Mouse (Mus musculus) heart, adult 2 months (tissue): ENCODE data around the gene Spef1. TPM values are rescaled to one million over a fixed set of nuclear protein-coding genes. Genes with fewer than 3 reads are reported as not detected.

ENCODE experiments used
- DNase-seq, 2 experiments: peaks; one replicate each; pipeline ENCODE4 v3.0.0; 2021
- H3K27ac ChIP-seq: fragments of 200-600 bp; 2 replicates; pipeline ENCODE4 v1.8.1; 2022
- H3K27me3 ChIP-seq: fragments of 200-500 bp; 2 replicates; pipeline ENCODE4 v1.6.1; 2012; ENCODE audit warnings: mild to moderate bottlenecking, low read length, inconsistent platforms, mixed read lengths; ENCODE audit not compliant: control insufficient read depth, insufficient read depth
- H3K36me3 ChIP-seq: fragments of 200-500 bp; 2 replicates; pipeline ENCODE4 v1.6.1; 2012; ENCODE audit warnings: low read length, inconsistent platforms; ENCODE audit not compliant: control insufficient read depth, insufficient read depth
- H3K4me1 ChIP-seq: fragments of 200-500 bp; 2 replicates; pipeline ENCODE4 v1.6.1; 2011; ENCODE audit warnings: low read length; ENCODE audit not compliant: control insufficient read depth, insufficient read depth
- H3K4me3 ChIP-seq: fragments of 200-600 bp; 2 replicates; pipeline ENCODE4 v1.8.1; 2022
- H3K79me2 ChIP-seq: fragments of 200-500 bp; replicated peaks from 2 replicates; pipeline ENCODE4 v1.6.1; 2012; ENCODE audit warnings: mild to moderate bottlenecking, inconsistent platforms, low read length, moderate library complexity, mixed read lengths; ENCODE audit not compliant: control insufficient read depth, insufficient read depth
- H3K9ac ChIP-seq: fragments of 200-500 bp; 2 replicates; pipeline ENCODE4 v1.6.1; 2012; ENCODE audit warnings: low read depth, mild to moderate bottlenecking, control low read depth, inconsistent platforms, low read length, mixed read lengths
- CTCF ChIP-seq: fragments of 200-600 bp; IDR thresholded peaks from 2 replicates; pipeline ENCODE4 v1.8.1; 2022; ENCODE audit warnings: antibody characterized with exemption, mild to moderate bottlenecking, moderate library complexity
- EP300 ChIP-seq: fragments of 200-500 bp; IDR thresholded peaks from 2 replicates; pipeline ENCODE4 v1.6.1; 2011; ENCODE audit warnings: low read depth, low read length, control low read depth; ENCODE audit not compliant: insufficient read depth
- POLR2A ChIP-seq: fragments of 200-500 bp; IDR thresholded peaks from 2 replicates; pipeline ENCODE4 v1.6.1; 2011; ENCODE audit warnings: mild to moderate bottlenecking, low read depth, low read length, control low read depth; ENCODE audit not compliant: insufficient read depth
- WGBS: fragments of 180-500 bp; shearing (Covaris S2); methylation state at CpG from one replicate; pipeline ENCODE4 v1.1.7; 2018; 5-methylcytosine and 5-hydroxymethylcytosine counted together
- intact Hi-C: fragments of 180-260 bp; cut with DNase I; formaldehyde crosslinking; loops from one replicate; pipeline ENCODE4 v1.15.1; 2025
- polyA plus RNA-seq: library from polyadenylated mRNA; depleted of rRNA; stranded (reverse); fragments of >200 nt; gene quantifications from 2 replicates; pipeline ENCODE4 v1.2.3, GENCODE M21; 2012
- total RNA-seq, 2 experiments: library from RNA; stranded (reverse); gene quantifications; 2 replicates each; pipeline ENCODE4 v1.2.3; 2021

Spef1 gene
- total and polyA plus RNA-seq, 3 experiments, result 3.3 to 5.2 (median 4.4) TPM

DNA sequence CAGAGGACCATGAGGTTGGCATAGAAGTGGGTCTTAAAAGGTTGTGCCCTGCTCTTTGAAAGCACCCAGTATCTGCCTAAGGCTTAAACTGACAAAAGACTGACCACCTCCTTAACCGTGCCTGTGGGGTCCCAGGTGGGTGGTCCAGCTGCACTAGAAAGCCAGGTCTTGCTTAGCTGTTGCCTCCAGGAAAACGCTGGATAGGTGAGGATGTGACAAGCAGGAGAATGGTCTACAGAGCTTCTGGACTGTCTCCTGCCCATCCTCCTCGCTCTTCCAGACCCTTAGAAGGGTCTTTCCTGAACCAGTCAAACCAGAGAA lies 480 bp upstream of the Spef1 start:
- peak overlapping the region; percentile 68 for H3K9ac ChIP-seq
- WGBS, result 53% methylated on average over 3 of the region's 3 CpGs
- H3K4me3 ChIP-seq, result peak overlapping the region; percentile 63; the same call in 1 of the 2 replicates
- DNase-seq, result no peak
- peak overlapping the region; percentile 70 for H3K27ac ChIP-seq
- no peaks in the 10 kb centered on the region for H3K27me3 ChIP-seq
- no peak for TF ChIP-seq CTCF
- no peak for TF ChIP-seq POLR2A
- TF ChIP-seq EP300, result no peak
- no peaks in the 10 kb centered on the region for H3K36me3 ChIP-seq
- intact Hi-C loops, result loop anchor here (10.0 kb wide), 1 partner anchor 167 kb away; the partner anchor contains the start of gene Rnf24
- no peaks in the 10 kb centered on the region for H3K79me2 ChIP-seq
- peaks cover 5% of the 10 kb centered on the region for H3K4me1 ChIP-seq

DNA sequence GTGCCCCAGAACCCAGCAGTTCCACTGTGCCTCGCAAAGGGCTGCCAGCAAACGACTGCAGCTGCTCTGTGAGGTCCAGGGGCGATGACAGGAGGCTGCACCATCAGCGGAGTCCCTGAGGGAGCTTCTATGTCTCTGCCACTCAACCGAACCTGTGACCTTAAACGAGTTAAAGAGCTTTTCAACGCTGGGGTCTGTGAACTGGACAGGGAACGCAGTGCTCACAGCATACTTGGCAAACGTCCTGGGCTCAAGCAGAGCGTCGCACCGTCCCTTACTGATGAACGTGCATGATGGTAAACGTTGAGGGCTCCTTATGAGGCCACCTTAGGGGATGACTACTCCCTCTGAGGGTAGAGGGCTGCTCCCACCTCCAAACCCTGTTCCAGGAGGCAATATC lies 739 bp downstream of the Spef1 start:
- Histone ChIP-seq H3K27ac (peak overlapping the region; percentile 70), H3K9ac (peak overlapping the region; percentile 70), H3K27me3 (no peaks in the 10 kb centered on the region), H3K4me3 (peak overlapping the region; percentile 63), H3K4me1 (peaks cover 5% of the 10 kb centered on the region), H3K79me2 (no peaks in the 10 kb centered on the region), H3K36me3 (no peaks in the 10 kb centered on the region)
- intact Hi-C loops, result loop anchor here (10.0 kb wide), 1 partner anchor 168 kb away; the partner anchor contains the start of gene Rnf24
- 3% methylated on average over 14 of the region's 14 CpGs for WGBS
- no peak for DNase-seq
- no peak for TF ChIP-seq EP300
- TF ChIP-seq CTCF, result no peak
- TF ChIP-seq POLR2A, result no peak; the same call in 1 of the 2 replicates

DNA sequence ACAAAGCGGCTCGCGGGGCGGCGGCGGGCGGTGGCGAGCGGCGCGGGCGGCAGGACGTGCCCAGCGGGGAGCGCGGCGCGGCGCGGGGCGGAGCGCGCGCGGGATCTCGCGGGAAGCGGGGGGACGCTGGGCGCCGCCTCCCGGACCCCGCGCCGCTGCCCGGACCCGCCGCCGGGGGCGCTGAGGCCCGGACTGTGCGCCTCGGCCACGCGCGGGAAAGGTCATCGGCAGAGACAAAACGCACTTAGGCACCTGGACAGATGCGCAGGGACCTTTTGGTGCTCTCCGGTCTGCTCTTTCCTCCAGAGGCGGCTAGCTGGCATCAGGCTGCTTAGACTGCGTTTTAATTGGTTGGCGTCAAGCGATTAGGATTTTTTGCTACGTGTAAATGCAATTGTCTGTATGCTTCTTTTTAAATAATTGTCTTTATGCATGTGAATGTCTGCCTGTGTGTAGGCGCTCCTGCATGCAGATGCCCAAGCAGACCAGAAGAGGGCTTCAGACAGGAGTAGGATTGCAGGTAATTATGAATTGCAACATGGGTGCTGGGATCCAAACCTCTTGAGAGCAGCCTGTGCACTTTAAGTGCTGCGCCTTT lies 7.0 kb downstream of the Spef1 start, which contains the start of gene Cenpb:
Gene Cenpb (minus strand): TSS at position 78 of the 598 bp plus-strand sequence.
- Histone ChIP-seq H3K9ac (peak within 1 kb of the TSS; percentile 99), H3K79me2 (peaks cover 8% of the 10 kb centered on the region), H3K27ac (peak within 1 kb of the TSS; percentile 90), H3K27me3 (no peaks in the 10 kb centered on the region), H3K4me1 (peaks cover 10% of the 10 kb centered on the region), H3K36me3 (no peaks in the 10 kb centered on the region), H3K4me3 (peak within 1 kb of the TSS; percentile 84)
- peak; percentile 92 to 95 for DNase-seq
- intact Hi-C loops, result loop anchor here (1.0 to 10.0 kb wide), 7 partner anchors 25 to 345 kb away; partner anchors contain the start of genes Mavs and Rnf24
- WGBS, result 4% methylated on average over 57 of the region's 57 CpGs
- TF ChIP-seq POLR2A, result peak; percentile 60
- 0 out of 2 replicates have a peak, but pooled peaks have one; percentile 10 for TF ChIP-seq EP300
- TF ChIP-seq CTCF, result peak; percentile 68

DNA sequence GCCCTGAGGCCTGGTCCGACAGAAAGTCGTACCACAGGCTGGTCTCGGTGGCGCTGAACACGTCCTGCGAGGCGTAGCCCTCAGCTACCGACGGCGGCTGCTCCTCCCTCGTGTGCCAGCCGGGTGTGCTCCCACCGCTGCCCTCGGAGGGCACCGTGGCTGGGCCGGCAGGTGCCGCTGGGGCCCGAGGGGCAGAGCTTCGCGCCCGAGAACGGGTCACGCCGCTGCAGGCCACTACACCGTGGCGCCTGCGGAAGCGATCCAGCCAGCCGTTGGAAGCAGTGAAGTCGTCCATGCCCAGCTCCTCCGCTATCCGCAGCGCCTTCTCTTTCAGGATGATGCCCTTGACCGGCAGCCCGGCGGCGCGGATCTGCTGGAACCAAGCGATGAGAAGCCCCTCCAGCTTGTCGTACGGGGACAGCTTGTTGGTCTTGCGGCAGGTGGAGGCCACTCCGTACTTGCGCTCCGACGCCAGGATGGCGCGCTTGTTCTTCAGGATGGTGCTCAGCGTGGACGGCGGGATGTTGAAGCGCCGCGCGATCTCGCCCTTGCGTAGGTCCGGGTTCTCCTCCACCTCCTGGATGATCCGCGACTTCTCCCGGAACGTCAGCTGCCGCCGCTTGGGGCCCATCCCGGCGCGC lies 7.7 kb downstream of the Spef1 start:
- peak; percentile 75 to 76 for DNase-seq
- intact Hi-C loops, result loop anchor here (10.0 kb wide), 1 partner anchor 345 kb away; no protein-coding TSS in a partner anchor
- Histone ChIP-seq H3K36me3 (no peaks in the 10 kb centered on the region), H3K4me3 (peak overlapping the region; percentile 84), H3K27me3 (no peaks in the 10 kb centered on the region), H3K27ac (peak overlapping the region; percentile 90), H3K4me1 (peaks cover 13% of the 10 kb centered on the region), H3K79me2 (peaks cover 8% of the 10 kb centered on the region), H3K9ac (peak overlapping the region; percentile 99)
- no peak for TF ChIP-seq CTCF
- TF ChIP-seq EP300, result no peak
- 2% methylated on average over 65 of the region's 67 CpGs for WGBS

DNA sequence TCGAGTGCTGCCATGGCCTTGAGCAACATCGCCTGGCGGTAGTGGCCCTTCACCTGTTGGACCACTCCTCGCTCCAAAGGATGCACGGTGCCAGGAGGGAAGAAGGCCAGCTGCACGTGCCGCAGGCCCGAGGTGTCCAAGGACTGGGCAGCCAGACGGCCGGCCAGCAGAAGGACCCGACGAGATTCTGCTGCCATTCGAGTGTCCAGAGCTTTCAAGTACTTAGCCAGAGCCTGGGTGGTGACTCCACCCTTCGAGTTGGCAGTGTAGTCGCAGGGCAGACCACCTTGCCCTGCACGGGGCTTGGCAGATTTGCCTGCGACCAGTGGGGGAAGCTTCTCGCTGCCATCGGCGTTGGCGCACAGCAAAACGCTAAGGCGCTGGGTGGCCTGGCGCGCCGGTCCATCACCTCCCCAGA lies 8.2 kb downstream of the Spef1 start:
- peak overlapping the region; percentile 90 for H3K27ac ChIP-seq
- DNase-seq, result no peak
- H3K36me3 ChIP-seq, result no peaks in the 10 kb centered on the region
- H3K9ac ChIP-seq, result peak overlapping the region; percentile 99
- H3K4me3 ChIP-seq, result peak overlapping the region; percentile 84
- intact Hi-C loops, result loop anchor here (10.0 kb wide), 1 partner anchor 344 kb away; no protein-coding TSS in a partner anchor
- no peak for TF ChIP-seq CTCF
- TF ChIP-seq POLR2A, result no peak
- no peak for TF ChIP-seq EP300
- peaks cover 13% of the 10 kb centered on the region for H3K4me1 ChIP-seq
- no peaks in the 10 kb centered on the region for H3K27me3 ChIP-seq
- WGBS, result 17% methylated on average over 26 of the region's 26 CpGs
- H3K79me2 ChIP-seq, result peaks cover 8% of the 10 kb centered on the region
